Mouse (Mus musculus) adrenal gland, postnatal 10 days (tissue): Measurements from ENCODE around the gene Gbe1. TPM values are rescaled to one million over a fixed set of nuclear protein-coding genes. Genes with fewer than 3 reads are reported as not detected.

Source experiments
- DNase-seq: peaks from one replicate; pipeline ENCODE4 v3.0.0; 2021; ENCODE audit warnings: mixed read lengths
- total RNA-seq, 2 experiments: library from RNA; stranded (reverse); gene quantifications; 2 replicates each; pipeline ENCODE4 v1.2.3; 2021

Gene Gbe1
- total RNA-seq, 2 experiments from 2014 or later, result 54.6 to 58.0 TPM

DNA sequence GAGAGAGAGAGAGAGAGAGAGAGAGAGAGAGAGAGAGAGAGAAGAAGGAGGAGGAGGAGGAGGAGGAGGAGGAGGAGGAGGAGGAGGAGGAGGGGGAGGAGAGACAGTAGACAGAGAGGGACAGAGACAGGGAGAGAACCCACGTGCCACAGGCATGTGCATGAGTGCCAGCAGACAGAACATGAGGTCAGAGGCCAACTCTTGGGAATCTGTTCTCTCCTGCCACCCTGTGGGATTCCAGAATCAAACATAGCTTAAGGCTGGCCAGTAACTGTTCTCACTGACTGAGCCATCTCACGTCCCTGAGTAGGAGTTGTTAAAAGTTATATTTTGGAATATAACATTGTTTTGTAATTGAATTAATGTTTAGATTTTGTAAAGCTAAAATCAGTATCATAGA lies 39.3 kb downstream of the Gbe1 start:
- peak; percentile 73 for DNase-seq

DNA sequence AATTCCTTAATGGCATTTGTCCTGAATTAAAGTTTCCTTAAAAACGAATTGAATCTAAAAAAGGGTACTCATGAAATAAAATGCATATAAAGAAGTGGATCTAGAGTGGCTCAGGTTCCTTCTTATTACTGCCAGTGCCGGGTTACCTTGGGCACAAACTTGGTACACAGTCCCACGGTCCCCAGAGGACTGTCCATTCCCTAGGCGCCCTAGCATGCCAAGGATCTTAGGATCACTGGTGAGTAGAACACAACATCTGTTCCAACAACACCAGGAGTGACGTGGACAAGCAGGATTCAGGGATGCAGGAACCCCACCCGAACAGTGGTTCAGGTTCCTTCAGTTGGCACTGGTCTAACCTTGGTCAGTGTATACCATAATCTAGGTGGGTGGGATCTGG lies 44.6 kb downstream of the Gbe1 start:
- peak; percentile 69 for DNase-seq

DNA sequence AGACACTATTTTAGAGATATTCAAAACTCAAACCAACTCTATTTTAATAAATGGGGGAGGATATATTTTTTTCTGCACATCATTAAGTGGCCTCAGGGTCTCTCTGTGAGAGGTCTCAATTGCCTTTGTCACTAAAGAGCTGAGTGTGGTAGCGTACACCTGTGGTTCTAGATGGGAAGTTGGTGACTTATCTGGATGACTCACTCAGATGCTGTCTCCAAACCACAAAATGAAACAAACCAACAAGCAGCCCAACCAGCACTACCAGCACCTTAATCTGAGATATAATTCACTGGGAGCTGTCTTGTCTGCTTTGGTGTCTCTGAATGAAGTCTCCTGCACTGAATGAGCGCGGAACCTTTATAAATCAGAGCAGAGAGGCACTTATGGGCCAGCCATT lies 51.5 kb downstream of the Gbe1 start:
- DNase-seq, result no peak

- no peak for DNase-seq
These were observed 67.3 kb downstream of the Gbe1 start for GRCm38 (mm10) chr16:70381045-70381444.

GRCm38 (mm10) chr16:70385494-70385893 lies 71.7 kb downstream of the Gbe1 start:
- DNase-seq, result no peak

GRCm38 (mm10) chr16:70387385-70387784 lies 73.6 kb downstream of the Gbe1 start:
- DNase-seq, result no peak

GRCm38 (mm10) chr16:70395276-70395675 lies 81.5 kb downstream of the Gbe1 start:
- no peak for DNase-seq

DNA sequence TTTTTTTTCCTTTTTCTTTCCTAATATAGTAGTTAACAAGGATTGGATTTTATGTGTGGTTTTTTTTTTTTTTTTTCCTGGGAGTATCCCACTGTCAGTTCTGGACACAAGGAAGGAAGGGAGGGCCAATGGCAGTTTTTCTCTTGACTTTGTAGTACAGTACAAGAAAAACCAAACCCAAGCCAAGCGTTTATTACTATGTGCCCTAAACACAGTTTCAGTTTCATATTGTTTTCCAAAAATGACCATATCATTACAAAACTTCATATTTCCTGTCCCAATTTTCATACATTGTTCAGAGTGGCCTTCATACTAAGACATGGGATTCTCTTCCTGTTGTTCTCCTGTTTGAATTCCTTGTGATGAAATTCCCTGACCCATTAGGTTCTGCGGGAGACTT lies 94.0 kb downstream of the Gbe1 start:
- no peak for DNase-seq

DNA sequence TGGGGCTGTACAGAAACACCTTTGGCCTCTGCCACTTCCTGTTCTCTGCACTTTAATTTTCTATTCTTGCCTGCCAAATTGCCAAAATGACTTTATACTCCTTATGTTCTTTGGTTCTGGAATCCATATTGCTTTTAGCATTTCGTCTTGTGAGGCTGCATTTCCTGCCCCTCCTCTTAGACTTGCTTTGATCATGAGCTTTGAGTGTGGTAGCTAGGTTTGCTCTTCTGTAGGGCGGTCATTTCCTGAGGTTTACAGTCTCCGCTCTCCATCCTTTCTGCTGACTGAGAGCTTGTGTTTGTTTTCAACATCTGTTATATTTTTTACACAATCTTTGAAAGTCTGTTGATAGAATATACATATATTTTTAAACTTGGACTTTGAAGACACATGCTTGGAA lies 107.3 kb downstream of the Gbe1 start:
- no peak for DNase-seq

DNA sequence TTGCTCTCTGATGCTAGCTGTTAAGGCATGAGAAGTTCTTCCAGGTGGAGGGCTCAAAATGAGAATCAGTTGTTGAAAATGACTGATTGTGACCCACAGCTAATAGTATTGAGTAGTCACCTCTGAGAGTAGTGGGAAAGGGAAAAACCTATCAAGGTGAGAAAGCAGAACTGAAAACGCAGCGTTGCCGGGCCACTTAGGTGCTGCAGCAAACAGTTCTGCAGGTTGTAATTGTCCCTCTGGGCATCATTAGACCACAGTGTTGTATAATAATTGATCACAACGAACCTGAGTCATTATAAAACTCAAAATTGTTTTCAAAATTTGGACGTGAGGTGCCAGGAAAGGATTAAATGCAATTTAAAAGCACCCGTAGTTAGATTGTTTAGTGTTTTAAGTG lies 135.8 kb downstream of the Gbe1 start:
- no peak for DNase-seq

DNA sequence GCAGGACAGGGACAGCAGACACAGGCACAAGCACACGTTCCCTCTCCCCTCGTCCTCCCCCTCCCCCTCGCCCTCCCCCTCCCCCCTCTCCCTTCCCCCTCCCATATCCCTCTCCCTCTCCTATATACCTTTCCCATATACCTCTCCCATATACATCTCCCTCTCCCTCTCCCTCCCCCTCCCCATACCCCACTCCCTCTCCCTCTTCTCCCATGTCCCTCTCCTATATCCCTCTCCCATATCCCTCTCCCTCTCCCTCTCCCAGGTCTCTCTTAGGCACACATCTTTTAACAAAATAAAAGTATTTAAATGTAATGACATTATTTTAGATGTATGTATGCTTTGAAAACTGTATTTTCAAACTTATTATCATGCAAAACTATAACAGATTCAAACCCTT lies 161.8 kb downstream of the Gbe1 start:
- DNase-seq, result no peak

GRCm38 (mm10) chr16:70476161-70476560 lies 162.4 kb downstream of the Gbe1 start:
- no peak for DNase-seq

- no peak for DNase-seq
These were observed 166.7 kb downstream of the Gbe1 start for GRCm38 (mm10) chr16:70480494-70480893.

DNA sequence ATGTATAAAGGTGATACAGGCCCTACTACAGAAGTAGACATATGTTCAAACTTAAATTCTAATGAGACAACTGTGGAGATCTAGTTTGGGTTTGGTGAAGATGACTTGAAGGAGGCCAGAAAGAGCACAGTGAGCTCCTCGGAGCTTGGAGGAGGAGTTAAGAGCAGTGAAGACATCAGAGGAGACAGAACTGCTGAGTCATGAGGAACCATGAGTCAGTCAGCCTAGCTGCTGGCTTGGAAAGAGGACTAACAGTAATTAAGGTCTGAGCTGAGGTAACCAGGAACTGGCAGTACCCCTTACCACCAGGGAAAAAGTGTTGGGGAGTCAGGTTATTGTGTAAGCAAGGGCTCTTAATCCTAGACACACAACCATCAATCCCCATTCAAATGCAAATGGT lies 192.7 kb downstream of the Gbe1 start:
- no peak for DNase-seq

- no peak for DNase-seq
These were observed 197.2 kb downstream of the Gbe1 start for GRCm38 (mm10) chr16:70510938-70511337.

- no peak for DNase-seq
These were observed 209.1 kb downstream of the Gbe1 start for GRCm38 (mm10) chr16:70522861-70523260.

GRCm38 (mm10) chr16:70523566-70523965 lies 209.8 kb downstream of the Gbe1 start:
- no peak for DNase-seq

- no peak for DNase-seq
These were observed 210.5 kb downstream of the Gbe1 start for GRCm38 (mm10) chr16:70524273-70524672.

GRCm38 (mm10) chr16:70527224-70527623 lies 213.5 kb downstream of the Gbe1 start:
- no peak for DNase-seq

DNA sequence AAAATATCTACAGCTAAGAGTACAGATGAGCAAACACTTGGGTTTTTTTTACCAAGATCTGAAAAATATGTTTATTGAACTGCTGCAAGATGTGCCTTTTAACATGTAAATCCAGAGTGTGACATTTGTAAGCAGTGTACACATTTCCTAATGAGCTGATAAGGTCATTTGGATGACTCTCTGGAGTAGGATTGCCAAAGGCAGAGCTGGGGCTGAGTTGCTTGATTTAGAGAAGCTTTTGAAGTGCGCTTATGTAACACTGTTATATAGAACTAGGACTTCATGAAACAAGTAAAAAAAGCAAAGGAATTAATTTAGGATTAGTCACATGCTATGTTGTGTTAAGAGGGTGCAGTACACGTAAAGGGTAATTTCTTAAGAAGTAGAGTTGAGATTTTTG lies 221.5 kb downstream of the Gbe1 start:
- DNase-seq, result no peak

- no peak for DNase-seq
These were observed 237.1 kb downstream of the Gbe1 start for GRCm38 (mm10) chr16:70550835-70551234.

GRCm38 (mm10) chr16:70561635-70562348 lies 248.0 kb downstream of the Gbe1 start:
- DNase-seq, result peak; percentile 14

GRCm38 (mm10) chr16:70562574-70562973 lies 248.8 kb downstream of the Gbe1 start:
- DNase-seq, result no peak

- no peak for DNase-seq
These were observed 249.7 kb downstream of the Gbe1 start for GRCm38 (mm10) chr16:70563456-70563855.
